Mouse (Mus musculus) bone marrow macrophage, adult 2 months (primary cell): ENCODE measurements at regions not wholly inside any gene's neighbourhood (a gene's known extent, or its start where the extent isn't known, plus 50 kb on each side); places are given as distances from the start of the nearest gene placed in this dataset.

Experiments
- CTCF ChIP-seq: IDR thresholded peaks from 2 replicates; pipeline ENCODE4 v1.5.1; 2012; ENCODE audit warnings: low read depth, mild to moderate bottlenecking, low read length, moderate library complexity
- POLR2A ChIP-seq: IDR thresholded peaks from 2 replicates; pipeline ENCODE4 v1.6.1; 2012; ENCODE audit warnings: mild to moderate bottlenecking, low read depth, low read length, borderline replicate concordance

DNA sequence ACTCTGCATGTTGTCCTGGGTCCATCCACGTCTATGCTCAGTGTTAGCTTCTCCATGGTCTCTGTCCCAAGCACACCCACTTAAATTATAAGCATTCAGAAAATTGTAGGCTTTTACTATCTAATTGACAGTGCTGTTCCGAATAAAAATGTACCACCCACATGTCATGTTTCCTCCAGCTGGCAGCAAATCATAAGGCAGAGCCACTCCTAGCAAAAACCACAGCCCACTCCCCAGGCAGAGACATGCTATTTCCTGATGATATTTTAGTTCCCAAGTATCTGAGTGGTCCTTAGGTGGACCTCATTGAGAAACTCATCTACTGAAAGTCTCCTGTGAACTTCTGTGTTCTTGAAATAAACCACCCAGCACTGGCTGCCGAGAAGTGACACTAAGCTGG lies 117.1 kb downstream of the Spata18 start:
- TF ChIP-seq CTCF (no peak), POLR2A (no peak)
